Mouse (Mus musculus) urinary bladder, postnatal 14 days (tissue): ENCODE measurements around the gene C1qb.

ENCODE experiments used
- DNase-seq: peaks from one replicate; pipeline ENCODE4 v3.0.0; 2021; ENCODE audit warnings: low spot score

The C1qb gene

GRCm38 (mm10) chr4:136842802-136843201 lies 43.2 kb downstream of the C1qb start:
- no peak for DNase-seq

- no peak for DNase-seq
These were observed 44.0 kb downstream of the C1qb start for GRCm38 (mm10) chr4:136842033-136842432.

- DNase-seq, result peak; percentile 82
These were observed 44.9 kb downstream of the C1qb start for GRCm38 (mm10) chr4:136841056-136841455.

- no peak for DNase-seq
These were observed 47.5 kb downstream of the C1qb start for GRCm38 (mm10) chr4:136838462-136838861.

GRCm38 (mm10) chr4:136838026-136838425 lies 48.0 kb downstream of the C1qb start:
- no peak for DNase-seq

DNA sequence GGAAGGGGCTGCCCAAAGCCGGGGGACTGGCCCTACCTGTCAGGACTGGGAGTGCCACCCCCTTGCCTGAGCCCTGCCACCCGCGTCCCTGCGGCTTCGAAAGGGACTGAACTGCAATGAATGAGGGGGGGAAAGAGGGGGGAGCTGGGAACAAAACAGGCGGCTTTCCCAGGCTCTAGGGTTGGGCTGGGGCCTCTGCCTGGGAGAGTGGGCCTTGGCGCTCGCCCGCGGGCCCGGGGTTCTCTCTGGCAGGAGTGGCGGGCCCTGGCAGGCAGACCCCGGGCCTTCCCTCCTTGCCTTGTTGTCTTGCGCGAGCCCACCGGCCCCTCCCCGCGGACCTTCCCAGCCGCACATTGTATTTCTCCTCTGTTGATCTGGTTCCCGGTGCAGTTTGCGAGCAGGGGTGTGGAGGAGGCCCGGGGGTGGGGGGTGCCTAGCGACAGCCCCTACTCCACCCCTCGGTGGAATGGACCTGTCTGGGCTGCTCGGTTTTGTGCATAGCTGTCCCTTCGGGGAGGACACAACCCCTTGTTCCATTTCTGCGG lies 49.5 kb downstream of the C1qb start:
- DNase-seq, result no peak

- DNase-seq, result peak; percentile 70
These were observed 50.2 kb downstream of the C1qb start, which contains the start of gene Ephb2 for GRCm38 (mm10) chr4:136835621-136836386. TSS of gene Ephb2 (minus strand) at chr4:136835988.

DNA sequence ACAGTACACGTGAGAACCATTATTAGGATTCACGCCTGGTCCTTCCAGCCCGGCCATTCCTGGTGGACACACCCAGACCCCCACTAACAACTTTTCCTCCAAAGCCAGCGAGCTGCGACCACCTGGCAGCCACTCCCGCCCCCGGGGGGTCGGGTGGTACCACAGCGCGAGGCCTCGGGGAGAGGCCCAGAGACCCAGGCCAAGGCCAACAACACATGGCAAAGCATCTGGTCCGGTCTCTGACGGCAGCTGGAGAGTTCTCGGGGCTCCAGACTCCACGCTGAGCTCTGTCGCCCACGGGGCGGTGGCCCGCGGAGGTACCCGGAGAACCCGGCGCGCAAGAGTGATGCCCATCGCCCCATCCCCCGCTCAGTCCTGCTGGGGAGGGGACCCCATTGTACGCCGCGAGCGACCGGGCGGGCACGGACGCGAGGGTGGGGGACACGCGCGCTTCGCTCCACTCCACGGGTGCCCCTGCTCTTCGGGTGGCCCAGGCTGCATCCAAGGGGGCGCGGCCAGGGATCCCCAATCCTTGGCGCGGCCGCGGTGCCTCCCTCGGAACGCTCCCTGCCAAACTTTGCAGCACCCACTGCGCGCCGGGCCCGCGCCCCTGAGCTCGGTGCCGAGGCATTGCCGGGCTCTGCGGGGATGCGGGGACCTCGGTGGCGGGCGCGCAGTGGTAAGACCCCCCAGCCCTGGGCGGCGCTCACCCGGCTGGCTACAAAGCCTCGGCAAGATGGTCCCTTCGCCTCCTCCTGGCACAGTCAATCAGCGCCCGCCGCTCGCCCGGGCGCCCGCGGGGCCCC lies 51.0 kb downstream of the C1qb start:
- DNase-seq, result peak; percentile 39

- DNase-seq, result no peak
These were observed 51.6 kb downstream of the C1qb start for GRCm38 (mm10) chr4:136834439-136834814.

- DNase-seq, result no peak
These were observed 52.2 kb downstream of the C1qb start for GRCm38 (mm10) chr4:136833619-136834351.

- no peak for DNase-seq
These were observed 53.3 kb downstream of the C1qb start for GRCm38 (mm10) chr4:136832559-136833232.

- no peak for DNase-seq
These were observed 55.6 kb downstream of the C1qb start for GRCm38 (mm10) chr4:136830272-136830823.
